Mouse (Mus musculus) retina, postnatal 7 days (tissue): ENCODE measurements at regions not wholly inside any gene's neighbourhood (a gene's known extent, or its start where the extent isn't known, plus 50 kb on each side); places are given as distances from the start of the nearest gene placed in this dataset.
"Not testable (repeated sequence)": the region's sequence is repeated elsewhere in the genome, so short reads cannot be mapped to it uniquely, and the experiment has no call there.

ENCODE experiments used
- DNase-seq: peaks from one replicate; pipeline ENCODE4 v3.0.0-alpha.2; 2012; ENCODE audit warnings: low read depth, low spot score

- no peak for DNase-seq
Observed at GRCm38 (mm10) chr9:81312047-81312446, 321.6 kb downstream of the Htr1b start.

- no peak for DNase-seq
Observed at GRCm38 (mm10) chr9:81308532-81309191, 325.0 kb downstream of the Htr1b start.

- no peak for DNase-seq
Observed at GRCm38 (mm10) chr9:81305437-81306046, 328.1 kb downstream of the Htr1b start.

- DNase-seq = peak; percentile 3
Observed at GRCm38 (mm10) chr9:81275751-81276150, 357.9 kb downstream of the Htr1b start.

- no peak for DNase-seq
Observed at GRCm38 (mm10) chr9:81275336-81275735, 358.3 kb downstream of the Htr1b start.

GRCm38 (mm10) chr9:81224957-81225356 lies 408.7 kb downstream of the Htr1b start:
- DNase-seq = not testable (repeated sequence)

GRCm38 (mm10) chr9:81217938-81218337 lies 415.7 kb downstream of the Htr1b start:
- DNase-seq = no peak

- DNase-seq = no peak
Observed at GRCm38 (mm10) chr9:81215601-81216141, 418.0 kb downstream of the Htr1b start.

- DNase-seq = no peak
Observed at GRCm38 (mm10) chr9:81214692-81215091, 418.9 kb downstream of the Htr1b start.

- DNase-seq = no peak
Observed at GRCm38 (mm10) chr9:81192643-81193042, 441.0 kb downstream of the Htr1b start.
